Mouse (Mus musculus) small intestine, adult 10 weeks (tissue): ENCODE measurements around the gene Slc52a3. TPM values are rescaled to one million over a fixed set of nuclear protein-coding genes. Genes with fewer than 3 reads are reported as not detected.

Source experiments
- polyA plus RNA-seq: library from polyadenylated mRNA; stranded (reverse); fragments of 350-450 nt; fragmentation: Illumina TruSeq; extraction: RNeasy Lipid Tissue Mini Kit (QIAGEN cat#74804); gene quantifications from one replicate; pipeline ENCODE4 v1.2.3, GENCODE M21; 2014; ENCODE audit warnings: low replicate concordance

Gene Slc52a3
- 4.6 TPM for polyA plus RNA-seq

DNA sequence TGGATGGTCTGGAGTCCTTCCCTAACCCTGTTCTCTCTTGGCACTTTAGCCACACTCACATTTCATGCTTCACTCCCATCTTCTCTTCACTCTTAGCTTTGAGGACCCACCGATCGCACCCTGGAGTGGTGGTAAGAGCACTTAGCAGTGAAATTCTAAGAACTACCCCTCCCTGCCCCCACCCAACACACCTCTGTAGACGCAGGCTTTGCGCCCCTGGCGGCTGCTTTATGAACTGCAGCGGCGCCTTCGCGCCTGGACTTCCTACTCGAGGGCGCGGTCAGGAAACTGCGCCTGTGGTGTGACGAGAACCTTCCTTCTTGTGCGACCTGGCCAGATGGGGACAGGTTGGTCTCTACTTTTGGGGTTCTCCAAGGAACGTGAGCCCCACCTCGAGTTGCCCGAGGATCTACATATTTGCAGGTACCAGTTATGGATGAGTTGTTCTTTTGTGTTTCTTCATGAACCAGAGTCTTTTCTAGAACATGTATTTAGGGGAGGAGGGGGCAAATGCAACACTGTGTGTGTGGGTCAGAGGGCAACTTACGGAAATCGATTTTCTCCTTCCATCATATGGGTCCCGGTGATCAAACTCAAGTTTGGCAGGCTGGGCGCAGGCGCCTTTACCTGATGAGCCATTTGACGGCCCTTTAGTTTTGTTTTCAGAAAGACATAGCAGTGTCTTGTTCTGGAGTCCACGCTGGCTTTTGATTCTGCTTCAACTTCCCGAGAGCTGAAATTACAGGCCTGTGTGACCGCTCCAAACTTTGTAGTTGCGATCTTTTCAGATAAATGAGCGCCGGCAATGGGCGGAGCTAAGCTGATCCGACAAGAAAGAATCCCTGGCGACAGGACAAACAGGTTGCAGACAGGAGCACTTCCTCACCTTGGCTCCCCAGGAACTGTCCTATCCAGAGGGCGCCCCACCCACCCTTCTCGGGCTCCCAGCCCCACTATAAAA, at the start of gene Slc52a3:
Slc52a3 (plus strand) TSS at position 283 of the 961 bp plus-strand sequence.

DNA sequence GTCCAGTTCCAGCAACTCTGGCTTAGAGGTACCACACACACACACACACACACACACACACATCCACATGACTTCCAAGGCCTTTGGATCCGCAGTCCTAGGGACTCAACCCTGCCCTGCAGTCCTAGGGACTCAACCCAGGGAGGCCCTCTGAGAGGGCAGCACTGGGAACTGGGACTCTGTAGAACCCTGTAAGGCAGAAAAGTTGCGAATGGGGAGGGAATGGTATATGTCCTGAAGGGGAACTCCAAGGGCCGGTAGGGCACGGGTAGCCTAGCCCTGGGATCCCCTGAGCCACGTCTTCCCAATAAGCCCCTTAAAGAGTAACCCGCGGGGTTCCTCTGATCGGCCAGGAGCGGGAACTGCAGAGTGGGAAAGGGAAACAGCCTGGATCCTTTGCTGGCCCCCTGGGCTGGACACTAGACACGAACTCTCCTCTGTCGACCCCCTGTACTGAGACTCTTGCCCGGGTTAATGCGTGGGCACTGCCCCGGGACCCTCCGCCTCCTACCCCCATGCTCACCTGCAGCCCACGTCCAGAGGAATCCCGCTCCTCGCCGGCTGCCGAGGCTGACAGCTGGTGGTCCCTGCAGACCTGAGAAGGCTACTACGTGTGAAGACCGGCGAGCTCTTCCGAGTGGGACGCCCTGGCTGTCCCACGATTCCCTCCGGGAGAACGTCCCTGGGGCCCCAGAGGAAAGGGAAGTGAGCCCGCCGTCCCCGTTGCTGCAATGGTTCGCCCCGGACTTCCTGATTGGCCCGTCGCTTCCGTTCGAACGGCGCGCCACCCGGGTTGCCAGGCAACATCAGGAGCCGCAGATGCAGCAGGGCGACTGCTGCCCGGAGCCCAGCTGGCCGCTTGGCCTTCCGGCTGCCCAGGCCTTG, 16.6 kb upstream of the Slc52a3 start, which contains the start of gene Fam110a:
Fam110a (minus strand) TSS at position 750 of the 885 bp plus-strand sequence.

Other genes with a start within 250 kb of the Slc52a3 start
- gene Rspo4, start 153.6 kb upstream of the Slc52a3 start, polyA plus RNA-seq, result not detected
- not detected for gene Angpt4, start 85.3 kb upstream of the Slc52a3 start, polyA plus RNA-seq
- gene Fam110a, start 16.3 kb upstream of the Slc52a3 start, polyA plus RNA-seq, result 0.33 TPM
- gene Scrt2, start 85.0 kb downstream of the Slc52a3 start, polyA plus RNA-seq, result not detected
- gene Srxn1, start 109.0 kb downstream of the Slc52a3 start, polyA plus RNA-seq, result 74.8 TPM
- not detected for gene Tcf15, start 147.1 kb downstream of the Slc52a3 start, polyA plus RNA-seq
- gene Csnk2a1, start 230.3 kb downstream of the Slc52a3 start, polyA plus RNA-seq, result 190 TPM